Mouse (Mus musculus) kidney, adult 9 months (tissue): ENCODE measurements at regions not wholly inside any gene's neighbourhood (a gene's known extent, or its start where the extent isn't known, plus 50 kb on each side); places are given as distances from the start of the nearest gene placed in this dataset.

Experiments
- DNase-seq: peaks from one replicate; pipeline ENCODE4 v3.0.0; 2022

- DNase-seq: no peak
Observed at GRCm38 (mm10) chr5:45266914-45267313, 183.1 kb downstream of the Qdpr start.

GRCm38 (mm10) chr5:45258486-45258885 is 191.6 kb downstream of the Qdpr start:
- no peak for DNase-seq

DNA sequence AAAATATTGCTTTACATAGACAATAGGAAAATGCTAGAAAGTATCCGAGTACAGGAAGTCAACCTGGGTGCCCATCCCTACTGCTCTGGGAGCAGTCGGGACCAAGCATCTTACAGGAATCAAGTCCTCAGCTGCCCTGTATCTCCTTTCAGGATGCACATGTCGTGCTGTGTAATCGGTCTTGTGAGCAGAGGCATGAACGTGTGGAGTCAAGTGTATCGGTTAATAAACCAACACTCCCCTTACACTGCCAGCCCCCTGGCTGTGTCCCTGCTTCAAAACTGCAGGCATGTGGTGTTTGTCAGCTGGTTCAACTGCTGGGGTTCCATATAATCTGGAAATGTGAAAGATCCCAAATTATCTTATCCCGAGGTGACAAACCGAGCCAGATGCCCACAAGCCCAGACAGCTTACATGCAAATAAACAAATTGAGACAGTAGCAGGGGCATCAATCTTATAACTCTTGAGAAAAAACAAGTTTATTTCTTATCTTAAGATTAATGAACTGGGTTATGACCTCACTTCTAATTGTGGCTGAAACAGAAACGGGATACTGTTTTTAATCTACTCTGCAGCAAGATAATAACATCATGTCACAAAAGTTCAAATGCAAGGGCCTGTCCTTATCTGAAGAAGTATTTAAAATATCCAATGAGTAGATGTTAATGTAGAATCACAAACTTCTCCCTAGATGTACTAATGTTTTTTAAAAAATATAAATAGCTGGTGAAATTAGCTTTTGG is 193.6 kb downstream of the Qdpr start:
- peak; percentile 9 for DNase-seq

DNA sequence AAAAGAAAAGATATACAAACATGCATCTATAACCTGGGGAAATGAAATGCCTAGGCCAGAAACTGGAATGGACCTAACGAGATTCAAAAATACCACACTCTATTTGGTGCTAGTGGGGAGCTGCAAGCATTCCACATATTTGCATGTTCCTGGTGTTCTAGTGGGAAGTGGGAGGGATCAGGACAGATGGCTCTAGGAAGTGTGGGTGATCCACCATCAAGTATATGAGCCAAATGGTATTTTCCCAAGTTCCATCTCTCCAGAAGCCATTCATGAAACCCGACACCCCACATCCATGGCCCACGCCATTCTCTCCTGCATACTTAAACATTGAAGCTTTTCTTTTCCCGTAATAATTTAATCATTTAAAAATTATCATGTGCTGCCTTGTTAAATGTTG is 218.2 kb downstream of the Qdpr start:
- DNase-seq: no peak

DNA sequence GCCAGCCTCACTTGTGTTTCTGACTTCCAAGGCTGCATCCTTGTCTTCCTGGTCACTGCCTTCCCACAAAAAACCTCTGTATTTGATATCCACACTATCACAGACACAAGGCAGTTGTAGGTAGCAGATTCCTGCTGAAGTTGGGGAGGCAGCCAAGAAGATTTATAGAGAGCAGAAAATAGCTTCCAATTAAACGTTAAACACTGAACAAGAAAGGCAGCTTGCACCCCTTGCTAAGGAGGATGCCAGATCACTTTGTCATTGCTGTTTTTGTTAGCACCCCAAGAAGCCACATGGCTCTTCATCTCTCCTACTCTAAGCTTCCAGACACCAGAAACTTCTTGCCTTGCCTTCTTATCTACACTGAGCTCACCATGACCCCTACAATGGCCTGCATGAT is 219.9 kb downstream of the Qdpr start:
- DNase-seq: no peak

GRCm38 (mm10) chr5:45229477-45229876 is 220.6 kb downstream of the Qdpr start:
- DNase-seq: no peak

GRCm38 (mm10) chr5:45228226-45228927 is 221.7 kb downstream of the Qdpr start:
- DNase-seq: no peak

- DNase-seq: no peak
Observed at GRCm38 (mm10) chr5:45220272-45220916, 229.6 kb downstream of the Qdpr start.

- DNase-seq: no peak
Observed at GRCm38 (mm10) chr5:45219558-45219957, 230.5 kb downstream of the Qdpr start.

DNA sequence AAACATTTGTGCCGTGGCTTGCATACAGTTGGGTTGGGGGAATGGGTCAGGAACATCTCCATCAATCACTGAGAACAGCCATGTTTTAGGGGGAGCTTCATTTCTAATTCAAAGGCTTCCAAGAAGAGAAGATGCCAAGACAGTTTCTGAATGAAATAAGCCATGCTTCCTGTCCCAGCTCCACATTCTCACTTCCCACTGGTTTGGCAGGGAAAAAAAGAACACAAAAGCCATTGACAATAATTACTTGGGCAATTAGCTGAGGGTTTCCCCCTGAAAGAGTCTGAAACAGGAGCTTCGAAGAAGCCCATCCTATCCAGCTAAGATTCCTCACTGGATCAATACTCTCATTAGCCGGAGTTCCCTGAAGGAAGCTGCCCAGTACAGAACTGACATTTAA is 230.9 kb downstream of the Qdpr start:
- DNase-seq: no peak

- DNase-seq: no peak
Observed at GRCm38 (mm10) chr5:45214475-45214874, 235.6 kb downstream of the Qdpr start.

DNA sequence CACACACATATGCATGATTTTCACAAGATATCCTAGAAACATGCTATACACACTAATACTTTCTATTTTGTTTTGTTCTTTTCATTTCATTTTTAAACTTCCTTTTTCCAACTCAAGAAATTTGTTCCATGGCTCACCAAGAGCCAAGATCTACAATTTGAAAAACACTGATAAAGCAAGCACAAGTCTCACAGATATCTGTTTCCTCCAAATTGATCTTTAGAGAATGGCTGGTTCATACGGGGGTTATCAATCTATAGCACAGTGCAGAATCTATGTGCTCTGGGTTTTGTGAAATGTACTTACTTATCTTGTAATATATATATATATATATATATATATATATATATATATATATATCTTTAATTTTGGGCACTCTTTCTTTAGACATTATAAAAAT is 251.6 kb downstream of the Qdpr start:
- no peak for DNase-seq

- no peak for DNase-seq
Observed at GRCm38 (mm10) chr5:45196159-45196558, 253.9 kb downstream of the Qdpr start.

DNA sequence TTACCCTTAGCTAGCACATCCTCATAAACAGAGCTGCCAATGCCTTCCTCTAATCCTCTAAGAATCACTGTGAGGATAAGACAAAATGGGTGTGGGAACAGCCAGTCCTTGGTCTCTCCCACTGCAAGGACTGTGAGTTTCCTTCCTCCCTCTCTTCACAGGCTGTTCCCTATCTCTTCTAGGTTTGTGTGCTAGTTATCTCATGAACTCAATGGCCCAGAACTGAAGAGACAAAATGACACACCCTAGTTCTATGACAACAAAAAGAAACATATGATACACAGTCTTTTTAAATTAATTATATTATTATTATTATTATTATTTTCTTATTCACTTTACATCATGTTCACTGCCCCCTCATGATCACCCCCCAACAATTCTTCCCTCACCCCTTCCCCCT is 257.7 kb downstream of the Qdpr start:
- no peak for DNase-seq

DNA sequence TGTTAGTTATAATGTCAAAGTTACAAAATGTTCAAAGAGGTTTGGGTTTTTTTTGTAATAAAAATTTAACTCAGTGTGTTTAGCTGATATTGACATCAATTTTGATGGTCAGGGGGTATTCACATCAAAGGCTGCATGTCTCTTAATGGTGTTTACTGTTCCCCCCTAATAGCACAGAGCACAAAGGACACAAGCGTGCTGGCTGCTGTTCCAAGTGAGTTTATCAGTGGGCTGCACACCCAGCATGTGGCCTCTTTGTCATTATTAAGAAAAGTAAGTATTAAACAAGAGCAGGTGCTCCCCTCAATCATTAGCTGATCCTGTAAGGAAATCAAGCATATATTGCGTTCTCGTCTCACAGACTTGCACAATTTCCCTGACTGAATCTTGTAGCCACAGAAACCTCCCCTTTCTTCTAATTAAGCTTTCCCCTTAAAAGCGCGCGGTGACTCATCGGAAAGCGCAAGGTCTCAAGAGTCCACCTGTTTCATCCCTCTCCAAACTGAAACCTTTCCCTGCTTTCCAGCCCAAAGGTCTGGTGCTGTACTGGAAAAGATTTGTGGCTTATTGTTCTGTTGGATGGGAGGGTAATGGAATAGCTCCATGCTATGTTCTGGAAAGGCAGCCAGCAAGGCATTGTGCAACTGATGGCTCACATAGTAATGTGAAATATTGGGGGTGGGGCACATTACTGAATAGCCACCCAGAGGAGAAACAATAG is 276.8 kb downstream of the Qdpr start:
- DNase-seq: no peak

DNA sequence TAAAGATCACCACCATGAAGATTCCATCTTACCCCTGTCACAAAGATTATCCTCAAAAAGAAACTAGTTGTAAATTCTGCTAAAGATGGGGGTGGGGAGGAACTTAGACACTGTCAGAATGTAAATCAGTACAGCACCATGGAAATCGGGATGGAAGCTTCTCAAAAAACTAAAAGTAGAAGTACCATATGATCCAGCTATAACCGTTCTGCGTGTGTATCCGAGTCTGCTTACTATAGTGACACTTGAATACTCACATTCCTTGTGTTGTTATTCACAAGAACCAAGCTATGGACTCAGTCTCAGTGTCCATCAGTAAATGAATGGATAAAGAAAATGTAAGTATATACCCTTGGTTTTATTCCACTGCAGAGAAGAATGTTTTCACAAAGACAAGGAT is 290.8 kb downstream of the Qdpr start:
- no peak for DNase-seq

DNA sequence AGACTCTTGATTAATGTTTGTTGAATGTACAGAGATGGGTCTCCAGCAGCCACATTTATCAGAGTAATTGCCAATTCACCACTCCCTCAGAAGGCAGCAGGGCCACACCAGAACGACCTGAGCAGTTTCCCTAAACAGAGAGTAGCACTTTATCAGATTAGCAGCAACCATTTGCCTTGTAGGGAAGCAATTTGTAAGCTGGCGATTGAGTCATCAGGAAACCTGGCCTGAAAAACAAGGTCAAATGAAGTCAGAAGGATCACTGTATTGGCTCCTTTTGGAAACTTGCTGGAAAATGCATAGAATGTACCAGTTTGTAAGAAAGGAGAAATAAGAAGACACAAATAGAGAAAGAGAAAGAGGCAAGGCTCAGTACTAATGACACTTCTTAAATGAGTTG is 295.1 kb downstream of the Qdpr start:
- no peak for DNase-seq

DNA sequence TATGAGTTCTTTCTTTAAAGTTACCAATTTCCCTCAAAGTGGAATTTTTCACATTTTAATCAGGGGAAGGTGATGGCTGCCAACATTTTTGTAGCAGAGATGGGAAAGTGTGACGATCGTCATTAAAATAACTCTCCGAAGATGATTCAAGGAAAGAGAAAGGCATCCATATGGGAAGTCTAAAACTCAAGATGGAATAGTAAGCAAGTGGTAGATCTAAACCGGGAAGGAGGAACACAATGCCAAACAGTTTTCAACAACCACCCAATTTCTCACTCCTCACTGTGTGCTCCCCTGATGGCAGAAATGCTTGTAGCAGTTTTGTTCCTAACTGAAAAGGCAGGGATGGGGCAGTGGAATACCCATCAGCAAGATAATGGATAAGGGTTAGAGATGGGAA is 305.9 kb downstream of the Qdpr start:
- DNase-seq: no peak

GRCm38 (mm10) chr5:45137198-45137973 is 312.6 kb downstream of the Qdpr start:
- no peak for DNase-seq

GRCm38 (mm10) chr5:45136696-45137095 is 313.3 kb downstream of the Qdpr start:
- DNase-seq: no peak

DNA sequence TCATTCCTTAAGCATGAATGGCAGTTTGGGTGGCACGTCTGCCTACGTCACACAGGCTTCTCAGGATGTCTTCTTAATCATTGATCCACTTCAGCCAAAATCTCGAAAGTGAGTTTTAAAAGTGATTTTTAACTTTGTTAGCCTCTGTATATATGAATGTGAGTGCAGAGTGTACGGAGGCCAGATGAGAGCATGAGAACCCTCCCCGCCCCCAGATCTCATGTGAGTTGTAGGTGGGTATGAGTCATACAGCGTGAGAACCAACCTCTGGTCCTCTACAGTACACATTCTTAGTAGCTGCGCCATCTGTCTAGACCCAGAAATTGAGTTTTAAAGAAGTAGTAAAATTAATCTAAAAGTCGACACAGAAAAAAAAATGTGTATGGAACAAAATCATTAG is 322.1 kb downstream of the Qdpr start:
- no peak for DNase-seq

DNA sequence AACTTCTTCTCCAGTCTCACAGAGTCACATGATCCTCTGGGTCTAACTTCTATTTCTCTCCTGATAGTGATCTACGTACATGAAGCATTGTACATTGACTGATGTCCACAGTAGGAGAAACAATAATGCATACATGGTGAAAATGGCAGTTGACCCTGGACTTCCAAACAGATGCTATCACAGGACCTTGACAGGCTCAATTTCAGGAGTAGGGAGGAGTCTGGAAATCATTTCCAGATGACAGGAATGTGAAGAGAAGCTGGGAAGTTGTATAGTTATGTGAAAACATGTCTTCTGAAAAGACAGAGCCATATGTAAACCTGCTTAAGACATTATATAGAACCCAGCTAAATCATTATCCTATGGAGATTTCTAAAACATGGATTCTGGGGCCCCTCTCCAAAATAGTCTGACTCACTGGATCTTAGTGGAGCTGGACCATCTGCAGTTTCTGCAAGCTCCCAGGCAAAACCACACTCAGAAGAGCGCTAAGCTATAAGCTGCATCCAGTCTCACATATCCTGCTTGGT is 322.3 kb upstream of the Ldb2 start:
- no peak for DNase-seq
